Mouse (Mus musculus): ENCODE results near the gene Tbc1d22a.

The Tbc1d22a gene

DNA sequence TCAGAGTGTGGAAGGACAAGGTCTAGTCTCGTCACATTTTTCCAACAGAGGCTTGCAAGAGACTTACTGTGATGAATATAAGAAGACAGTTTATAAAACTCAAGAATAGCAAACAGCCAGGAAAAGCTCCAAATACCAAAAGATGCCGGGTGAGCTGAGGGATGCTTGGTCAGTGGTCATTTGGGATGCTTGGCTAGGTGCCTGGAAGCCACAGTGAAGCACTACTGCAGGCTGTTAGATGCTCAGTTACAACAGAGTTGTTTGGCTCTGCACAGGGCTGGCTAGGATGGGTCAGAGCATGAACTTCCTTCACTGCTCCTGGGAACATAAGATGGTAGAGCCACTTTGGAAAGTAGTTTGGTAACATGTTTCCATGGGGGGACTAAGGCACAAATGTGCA lies 230.0 kb downstream of the Tbc1d22a start:
- no peak for DNase-seq (ENCODE audit: low spot score in 2 of 2)

DNA sequence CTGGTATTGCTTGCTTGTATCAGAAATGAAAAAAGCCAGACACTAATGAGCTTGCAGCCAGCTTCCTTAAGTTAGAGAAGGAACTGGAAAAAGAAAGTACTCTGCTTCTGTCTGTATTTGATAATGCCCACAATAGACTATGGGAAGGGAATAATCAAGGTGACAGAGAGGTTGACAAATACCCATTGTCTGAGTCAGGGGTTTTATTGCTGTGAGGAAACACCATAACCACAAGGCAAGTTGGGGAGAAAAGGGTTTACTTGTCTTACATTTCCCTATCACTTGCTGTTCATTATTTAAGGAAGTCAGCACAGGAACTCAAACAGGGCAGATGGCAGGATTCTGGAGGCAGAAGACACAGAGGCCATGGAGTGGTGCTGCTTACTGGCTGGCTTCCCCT lies 231.8 kb downstream of the Tbc1d22a start:
- no peak for DNase-seq (ENCODE audit: low spot score in 2 of 2)

DNA sequence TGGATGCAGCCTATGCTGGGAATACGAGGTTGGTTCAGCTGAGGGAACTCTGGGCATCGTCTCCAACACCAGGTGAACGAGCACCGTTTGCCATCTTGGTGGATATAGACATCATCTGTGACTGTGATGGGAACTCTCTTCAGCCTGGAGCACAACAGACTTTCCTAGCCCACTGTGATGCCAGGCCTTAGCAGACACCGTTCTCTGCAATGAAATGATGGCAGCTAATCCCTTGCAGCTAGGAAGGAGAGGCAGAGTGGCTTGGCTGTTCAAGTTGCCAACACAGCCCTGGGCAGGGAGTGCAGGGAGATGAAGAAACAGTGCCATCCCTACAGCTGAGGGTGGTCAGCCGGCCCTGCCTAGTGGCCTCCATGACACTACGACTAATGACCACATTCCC lies 233.0 kb downstream of the Tbc1d22a start:
- DNase-seq (ENCODE audit: low spot score in 2 of 2): no peak

DNA sequence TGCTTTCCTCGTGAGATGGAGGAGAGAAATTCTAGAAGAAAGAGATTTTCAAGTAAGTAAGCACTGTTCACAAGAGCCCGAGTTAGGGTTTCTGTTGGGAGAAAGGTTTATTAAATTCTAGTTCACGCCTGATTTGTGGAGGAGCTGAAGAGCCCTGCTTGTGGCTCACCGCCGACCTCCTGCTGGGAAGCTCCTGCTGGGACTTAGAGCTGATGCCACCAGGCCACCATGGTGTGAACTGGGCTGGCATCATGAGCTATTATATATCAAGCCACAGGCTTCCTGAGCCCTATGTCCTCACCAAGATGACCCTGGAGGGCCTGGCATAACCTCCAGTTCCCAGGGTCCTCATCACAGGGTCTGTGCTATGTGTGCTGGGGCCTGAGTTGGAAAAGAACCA lies 235.0 kb downstream of the Tbc1d22a start:
- DNase-seq (ENCODE audit: low spot score in 2 of 2): no peak

DNA sequence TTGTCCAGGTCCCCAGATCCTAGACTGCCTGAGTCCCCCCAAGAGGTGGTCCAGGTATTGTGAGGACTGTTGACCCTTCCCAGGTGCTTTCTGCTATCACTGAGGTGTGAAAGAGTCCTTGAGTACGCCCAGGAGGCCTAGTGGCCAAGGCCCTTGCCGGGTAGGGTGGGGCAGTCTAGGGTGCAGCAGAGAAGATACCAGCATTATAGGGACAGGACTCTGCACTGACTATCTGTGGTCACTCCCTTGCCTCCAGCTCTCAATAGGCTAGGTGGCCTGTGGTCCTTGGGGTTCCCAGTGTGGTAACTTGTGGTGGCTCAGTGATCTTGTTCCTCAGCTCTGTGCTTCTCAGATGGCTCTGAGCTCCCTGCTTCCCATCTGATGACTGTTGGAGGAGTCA lies 235.5 kb downstream of the Tbc1d22a start:
- no peak for DNase-seq (ENCODE audit: low spot score in 2 of 2)

DNA sequence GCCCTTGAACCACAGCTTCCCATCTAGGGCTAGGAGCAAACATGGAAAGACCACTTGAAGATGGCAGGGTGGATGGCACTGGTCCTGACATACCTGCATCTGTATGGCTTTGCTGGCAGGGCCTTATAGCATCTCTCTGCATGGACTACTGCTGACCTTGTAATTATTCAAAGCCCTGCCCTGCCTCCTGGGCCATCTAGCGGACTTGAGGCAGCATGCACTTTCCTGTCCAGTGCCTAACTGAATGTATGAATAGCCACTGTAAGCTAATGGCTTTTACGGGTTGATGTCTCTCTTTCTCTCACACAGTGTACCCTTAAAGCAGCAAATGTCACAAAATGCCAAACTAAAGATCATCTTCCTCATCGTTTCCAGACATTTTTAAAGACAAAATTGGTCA lies 245.2 kb downstream of the Tbc1d22a start:
- DNase-seq (ENCODE audit: low spot score in 2 of 2): no peak

DNA sequence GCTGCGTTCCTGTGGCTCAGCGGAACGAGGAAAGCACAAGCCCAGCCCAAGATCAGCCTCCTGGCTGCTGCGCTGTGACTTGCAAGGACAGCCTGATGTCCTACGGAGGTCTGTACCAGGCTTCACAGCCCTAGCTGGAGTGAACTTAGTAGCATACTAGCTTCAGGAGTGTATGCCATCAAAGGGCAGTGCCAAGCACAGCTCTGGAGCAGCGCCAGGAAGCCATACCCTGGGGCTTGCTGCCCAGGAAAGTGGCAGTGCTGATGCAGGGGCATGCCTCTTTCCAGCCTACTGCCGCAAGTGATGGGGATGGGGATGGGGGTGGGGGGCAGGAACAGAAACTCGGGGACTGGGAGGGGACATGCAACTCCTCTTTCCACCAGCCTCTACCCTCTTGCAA lies 248.4 kb downstream of the Tbc1d22a start:
- DNase-seq (ENCODE audit: low spot score in 2 of 2): no peak

DNA sequence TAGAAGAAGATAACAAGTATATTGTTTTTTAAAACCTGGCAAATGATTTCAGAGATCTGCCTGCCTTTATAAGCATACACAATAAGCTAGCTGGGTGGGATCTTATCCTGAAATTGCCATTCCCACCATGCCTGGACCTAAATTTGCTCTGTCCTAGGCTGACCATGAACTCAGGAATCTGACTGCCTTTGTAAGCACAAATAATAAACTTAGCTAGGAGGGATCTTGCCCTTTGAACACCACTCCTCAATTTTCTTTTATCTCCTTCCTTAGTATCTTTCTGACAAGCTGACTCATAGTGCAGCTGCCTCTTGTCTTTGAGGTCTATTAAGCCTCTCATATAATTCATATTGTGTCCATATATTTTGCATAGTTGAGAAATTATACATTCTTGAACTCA lies 253.8 kb downstream of the Tbc1d22a start:
- DNase-seq (ENCODE audit: low spot score in 2 of 2): no peak

DNA sequence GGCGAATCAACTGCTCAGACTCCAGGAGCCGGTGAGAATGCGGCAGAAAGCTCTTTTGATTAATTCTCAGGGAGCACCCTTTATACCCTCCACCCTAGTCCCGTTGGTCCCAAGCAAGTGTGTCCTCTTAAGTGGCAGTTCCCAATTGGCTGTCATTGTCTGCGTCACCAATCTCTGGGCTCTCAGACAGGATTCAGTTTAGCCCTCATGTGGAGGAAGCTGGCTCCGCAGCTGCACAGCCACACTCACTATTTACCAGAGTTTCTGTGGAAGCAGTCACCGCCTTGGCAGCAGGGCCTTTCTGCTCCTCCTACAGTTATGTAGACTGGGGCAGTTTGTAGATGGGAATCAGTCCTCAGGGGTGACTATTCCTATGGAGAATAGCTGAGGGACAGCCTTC lies 256.9 kb downstream of the Tbc1d22a start:
- DNase-seq (ENCODE audit: low spot score in 2 of 2): no peak

DNA sequence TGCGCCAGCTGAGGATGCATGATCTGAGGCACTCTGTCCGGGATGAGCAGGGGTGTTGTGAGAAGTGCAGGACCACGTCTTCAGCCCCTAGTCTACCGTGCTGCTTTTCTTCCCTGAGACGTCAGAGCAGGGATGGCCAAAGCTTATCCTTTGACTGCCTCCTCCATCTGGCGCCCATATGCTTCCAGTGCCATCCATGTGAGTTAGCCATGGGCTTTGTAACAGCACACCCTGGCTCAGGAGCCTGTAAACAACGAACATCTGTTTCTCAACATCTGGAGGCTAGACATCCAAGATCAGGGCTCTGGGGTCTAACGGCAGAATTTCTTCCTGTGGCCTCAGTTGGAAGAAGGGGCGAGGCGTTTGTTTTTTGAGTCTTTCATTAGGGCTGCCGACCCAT lies 259.2 kb downstream of the Tbc1d22a start:
- DNase-seq (ENCODE audit: low spot score in 2 of 2): no peak

DNA sequence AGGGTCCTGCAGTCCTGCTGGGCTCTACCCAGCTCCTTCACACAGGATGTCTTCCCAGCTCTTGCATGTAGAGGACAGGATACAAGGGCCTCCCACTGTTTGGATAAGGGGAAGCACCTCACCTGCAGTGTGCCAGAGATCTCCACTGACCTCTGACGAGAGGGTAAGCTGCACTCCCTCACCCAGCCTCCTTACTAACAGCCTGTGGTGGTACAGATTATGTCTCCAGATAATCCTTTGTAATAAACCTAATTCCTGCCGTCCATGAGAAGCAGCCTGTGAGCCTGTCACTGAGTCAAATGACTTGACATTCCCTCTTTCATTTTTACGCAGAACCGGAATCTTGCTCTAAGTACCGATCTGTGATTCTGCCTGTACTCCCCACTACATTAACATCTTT lies 260.7 kb downstream of the Tbc1d22a start:
- no peak for DNase-seq (ENCODE audit: low spot score in 2 of 2)

DNA sequence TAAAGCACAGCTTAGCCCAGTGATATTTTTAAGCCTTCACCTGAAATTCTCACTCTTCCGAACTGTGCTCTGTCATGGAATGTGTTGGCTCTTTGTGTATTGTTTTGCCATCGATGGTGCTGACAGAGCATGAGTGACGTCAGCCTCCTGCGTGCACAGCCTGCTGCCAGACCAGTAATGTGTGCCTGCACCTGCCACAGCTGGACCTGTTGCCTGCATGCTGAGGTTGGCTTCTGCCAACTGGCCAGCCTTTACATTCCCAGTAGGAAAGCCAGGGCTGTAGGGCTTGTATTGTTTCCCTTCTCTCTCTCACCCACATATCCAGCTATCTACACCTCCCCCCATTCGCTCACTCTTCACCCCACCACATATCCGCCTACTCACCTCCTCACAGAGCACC lies 262.2 kb downstream of the Tbc1d22a start:
- DNase-seq (ENCODE audit: low spot score in 2 of 2): no peak

DNA sequence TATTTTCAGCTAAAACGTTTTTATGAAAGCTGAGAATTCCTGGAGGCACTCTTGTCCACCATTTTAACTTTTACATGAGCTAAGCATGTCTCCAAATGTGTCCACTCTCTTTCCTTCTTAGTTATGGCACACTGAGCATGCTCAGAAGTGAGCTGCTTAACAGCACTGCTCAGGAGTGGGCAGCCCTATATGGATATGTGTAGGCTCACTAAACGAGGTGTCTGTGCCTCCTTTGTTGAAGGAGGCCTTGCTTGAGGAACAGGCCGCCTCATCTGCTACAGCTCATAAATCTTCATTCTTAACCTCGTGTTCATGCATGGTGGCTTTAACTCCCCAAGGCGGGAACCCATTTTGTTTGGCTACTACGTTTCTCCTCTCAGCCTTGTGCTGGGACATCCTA lies 262.8 kb downstream of the Tbc1d22a start:
- no peak for DNase-seq (ENCODE audit: low spot score in 2 of 2)

DNA sequence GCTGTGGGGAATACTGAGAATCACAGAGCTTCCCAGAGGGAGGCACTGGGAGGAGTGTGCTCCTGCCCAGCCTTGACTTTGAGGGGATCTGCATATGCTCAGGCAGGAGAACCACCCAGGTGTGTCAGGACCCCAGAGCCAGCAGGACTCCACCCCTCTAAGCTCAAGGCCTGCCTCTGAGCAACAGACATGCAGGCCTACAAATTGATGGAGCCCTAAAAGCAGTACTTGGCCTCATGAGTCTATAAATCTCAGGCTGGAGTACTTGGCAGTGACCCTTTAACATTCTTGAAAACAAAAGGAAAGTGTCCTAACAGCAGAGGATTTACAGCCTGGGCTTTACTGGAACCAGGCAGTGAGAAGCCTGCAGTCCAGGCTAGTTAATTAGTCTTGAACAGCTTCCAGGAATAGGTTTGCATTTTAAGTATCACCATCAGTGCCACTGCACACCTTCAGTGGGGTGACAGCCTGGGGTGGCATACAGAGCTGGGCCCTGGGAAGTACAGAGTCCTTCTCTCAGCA lies 263.3 kb downstream of the Tbc1d22a start:
- no peak for DNase-seq (ENCODE audit: low spot score in 2 of 2)

DNA sequence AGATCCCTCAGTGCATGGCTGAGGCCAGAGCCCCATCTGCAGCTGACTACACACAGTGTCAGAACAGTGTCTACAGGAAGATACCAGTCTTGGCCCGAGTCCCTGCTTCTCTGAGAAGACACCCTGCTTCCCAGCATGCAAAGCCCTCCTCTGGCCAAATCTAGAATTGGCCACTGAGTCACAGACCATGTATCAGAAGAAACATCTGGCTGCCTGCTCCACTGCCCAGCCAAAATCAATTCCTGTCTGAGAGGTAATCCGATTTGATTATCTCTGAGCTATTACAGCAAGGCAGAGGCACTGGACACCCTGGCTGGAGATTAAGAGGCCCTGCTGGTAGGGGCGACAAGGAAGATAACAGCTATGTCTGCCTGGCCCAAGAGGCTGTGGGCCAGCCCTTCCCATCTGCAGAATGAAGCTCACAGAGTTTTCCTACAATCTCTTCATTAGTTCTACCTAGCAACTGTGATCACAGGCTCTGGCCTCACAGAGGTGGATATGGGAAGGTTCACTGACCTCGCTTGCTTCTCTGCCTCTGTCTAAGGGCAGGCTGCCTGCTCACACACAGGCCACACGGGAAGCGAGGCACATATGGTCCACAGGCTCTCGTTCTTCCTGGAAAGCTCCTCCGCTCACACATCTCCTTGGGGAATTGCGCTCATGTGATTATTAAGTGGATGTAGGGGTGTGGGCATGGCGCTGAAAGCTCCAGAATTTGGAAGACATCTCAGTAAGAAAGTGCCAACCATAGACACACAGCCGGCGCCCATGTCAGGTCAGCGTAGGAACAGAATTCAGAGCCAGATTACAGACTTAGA lies 264.6 kb downstream of the Tbc1d22a start:
- no peak for DNase-seq (ENCODE audit: low spot score in 2 of 2)

DNA sequence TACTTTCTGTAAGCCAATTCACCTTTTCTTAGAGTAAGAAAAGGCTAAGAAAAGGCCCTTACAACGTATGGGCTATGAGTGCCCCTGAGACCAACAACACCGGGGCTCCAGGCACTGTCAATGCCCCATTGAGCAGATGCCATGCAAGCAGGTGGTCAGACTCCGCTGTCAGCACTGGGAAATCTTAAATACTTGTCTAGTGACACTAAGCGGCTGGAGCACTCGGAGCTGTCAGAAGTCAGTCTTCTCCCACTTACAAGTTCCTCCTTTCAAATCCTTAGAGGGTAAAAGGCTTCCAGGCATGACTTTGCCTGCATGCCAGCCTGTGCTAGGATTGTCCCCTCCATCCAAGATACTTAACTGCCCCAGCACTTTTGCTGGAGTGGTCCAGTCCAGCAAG lies 268.1 kb downstream of the Tbc1d22a start:
- no peak for DNase-seq (ENCODE audit: low spot score in 2 of 2)

DNA sequence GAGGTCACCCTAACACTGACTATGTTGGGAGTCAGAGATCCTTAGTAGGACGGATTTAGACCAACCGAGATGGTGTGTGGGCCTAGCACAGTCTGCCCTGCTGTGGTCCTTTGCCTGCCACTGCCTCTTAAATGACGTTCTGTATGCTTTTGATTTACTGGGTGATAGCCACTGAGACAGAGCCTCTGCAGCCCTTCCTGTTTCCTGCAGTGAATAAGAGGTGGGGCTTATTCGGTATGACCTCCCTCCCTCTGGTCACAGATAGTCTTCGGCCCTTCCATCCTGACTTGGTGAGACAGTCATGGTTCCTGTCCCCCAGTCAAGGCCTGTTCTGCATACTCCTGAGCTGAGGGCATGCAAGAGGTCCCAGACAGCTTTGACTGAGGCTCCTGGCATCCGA lies 271.6 kb downstream of the Tbc1d22a start:
- no peak for DNase-seq (ENCODE audit: low spot score in 2 of 2)

DNA sequence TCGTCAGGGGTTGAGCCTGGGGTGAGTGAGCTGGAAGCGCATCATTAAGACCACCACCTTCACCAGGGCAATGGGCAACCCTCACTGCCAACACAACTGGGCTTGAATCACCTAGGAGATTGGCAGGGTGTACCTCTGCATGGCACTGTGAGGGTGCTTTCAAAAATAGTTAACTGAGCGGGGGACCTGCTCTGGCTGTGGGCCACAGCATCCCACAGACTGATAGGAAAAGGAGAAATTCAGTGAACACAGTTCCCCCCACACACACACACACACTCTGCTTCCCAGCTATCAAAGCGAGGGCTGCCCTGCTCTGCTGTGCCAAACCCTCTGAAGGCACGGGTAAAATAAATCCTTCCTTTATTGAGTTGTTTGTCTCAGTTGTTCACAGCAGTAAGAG lies 273.1 kb downstream of the Tbc1d22a start:
- DNase-seq (ENCODE audit: low spot score in 2 of 2): no peak

DNA sequence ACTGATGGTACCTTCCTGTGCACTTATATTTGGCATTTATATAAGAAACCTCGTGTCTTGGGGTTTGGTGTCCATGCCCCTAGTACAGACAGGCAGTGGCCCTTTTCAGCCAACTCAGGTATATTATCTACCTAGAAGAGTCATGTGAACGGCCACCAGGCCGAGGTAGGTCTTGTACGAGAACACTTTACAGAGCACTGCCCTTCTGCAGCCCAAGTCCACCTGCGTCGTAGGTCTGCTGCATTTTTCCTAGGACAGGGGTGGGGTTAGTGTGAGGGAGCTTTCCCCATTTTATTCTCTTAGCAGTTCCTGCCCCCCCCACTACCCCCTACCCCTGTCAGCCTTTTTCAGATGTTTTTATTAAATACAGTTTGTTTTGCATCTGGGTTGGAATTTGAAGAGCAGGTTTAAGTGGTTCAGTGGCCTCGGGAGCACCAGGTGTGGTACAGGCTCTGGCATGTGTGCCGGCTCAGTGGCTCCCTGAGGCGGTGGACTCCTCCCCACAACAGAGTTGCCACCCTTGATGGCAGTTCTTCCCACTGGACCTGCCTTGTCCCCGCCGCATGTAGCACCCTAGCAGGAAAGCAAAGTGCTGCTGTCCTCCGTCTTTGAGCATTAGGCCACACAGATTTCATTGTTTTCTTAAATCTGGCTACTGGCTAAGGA lies 277.3 kb downstream of the Tbc1d22a start:
- DNase-seq (ENCODE audit: low spot score in 2 of 2): no peak

DNA sequence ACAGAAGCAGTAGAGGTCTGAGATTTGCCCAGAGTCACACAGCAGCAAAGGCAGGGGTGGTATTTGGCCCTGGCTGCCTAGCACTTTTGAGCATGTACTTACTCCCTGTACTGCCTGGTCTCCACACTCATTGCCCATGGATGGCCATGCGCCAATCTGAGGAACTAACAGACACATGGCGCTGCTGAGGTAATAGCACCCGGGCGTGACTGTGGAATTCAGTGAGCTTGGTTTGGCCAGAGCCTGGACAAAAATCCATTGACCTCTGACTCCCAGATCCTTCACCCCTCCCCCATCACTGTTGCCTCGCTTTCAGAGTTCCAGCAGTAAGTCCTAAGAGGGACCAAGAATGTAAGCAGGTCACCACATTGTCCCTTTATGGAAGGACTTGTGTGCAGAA lies 278.4 kb downstream of the Tbc1d22a start:
- no peak for DNase-seq (ENCODE audit: low spot score in 2 of 2)

DNA sequence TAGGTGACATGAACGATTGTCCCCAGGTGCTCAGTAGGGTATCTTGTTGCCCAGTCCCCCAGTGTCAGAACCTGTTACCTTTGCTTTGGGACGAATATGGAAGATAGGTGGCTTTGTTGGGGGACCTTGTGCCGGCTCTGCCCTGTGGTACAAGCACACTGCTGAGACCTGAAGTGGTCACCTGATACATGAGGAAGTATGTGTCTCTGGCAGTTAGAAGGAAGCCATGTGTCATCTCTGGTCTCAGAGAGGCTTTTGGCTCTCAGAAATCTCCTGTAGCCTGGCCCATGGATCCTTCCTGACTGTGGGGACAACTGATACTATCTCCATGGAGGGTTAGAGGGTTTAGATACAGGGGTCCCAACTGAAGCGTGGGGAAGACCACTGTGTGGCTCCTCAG lies 281.9 kb downstream of the Tbc1d22a start:
- no peak for DNase-seq (ENCODE audit: low spot score in 2 of 2)

DNA sequence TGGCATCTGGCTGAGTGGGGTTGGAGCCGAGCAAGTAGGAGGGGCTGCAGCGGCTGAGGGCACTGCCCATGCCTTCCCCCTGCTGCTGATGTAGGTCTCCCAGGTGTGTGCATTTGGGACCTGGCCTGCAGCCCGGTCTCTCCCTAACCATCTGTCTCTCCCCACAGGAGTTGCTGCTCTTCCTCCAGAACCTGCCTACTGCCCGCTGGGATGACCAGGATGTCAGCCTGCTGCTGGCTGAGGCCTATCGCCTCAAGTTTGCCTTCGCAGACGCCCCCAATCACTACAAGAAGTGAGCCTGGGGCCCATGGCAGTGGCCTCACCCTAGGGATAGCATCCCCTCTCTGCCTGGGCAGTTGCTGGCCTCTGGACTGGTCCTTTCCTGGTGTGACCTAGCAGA lies 282.4 kb downstream of the Tbc1d22a start:
- no peak for DNase-seq (ENCODE audit: low spot score in 2 of 2)

DNA sequence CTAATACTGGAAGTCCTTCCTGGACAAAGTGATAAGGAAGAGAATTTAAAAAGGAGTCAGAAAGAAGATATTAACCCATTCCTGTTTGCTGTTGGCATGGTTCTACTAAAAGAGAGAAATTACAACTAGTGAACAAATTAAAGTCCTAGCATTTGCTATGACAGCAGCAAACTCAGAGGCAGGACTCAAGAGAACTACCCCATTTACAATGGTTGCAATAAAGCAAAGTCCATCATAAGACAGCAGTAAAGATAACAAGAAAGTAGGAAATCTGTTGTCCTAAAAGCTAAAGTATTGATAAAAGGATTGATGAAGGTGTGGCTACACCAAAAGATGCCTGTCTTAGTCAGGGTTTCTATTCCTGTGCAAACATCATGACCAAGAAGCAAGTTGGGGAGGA lies 286.3 kb downstream of the Tbc1d22a start:
- DNase-seq (ENCODE audit: low spot score in 2 of 2): no peak
